Mouse (Mus musculus) midbrain, embryonic 12.5 days (tissue): Measurements from ENCODE around the gene Stc2. TPM values are rescaled to one million over a fixed set of nuclear protein-coding genes. Genes with fewer than 3 reads are reported as not detected.
A peak's percentile ranks its signal among the peaks of the same experiment; 100 is the strongest.

Experiments
- ATAC-seq: fragments of 200-750 bp; cut with Nextera tagmentation; 2 replicates; pipeline ENCODE4 v1.8.0; 2017; ENCODE audit warnings: low read depth, moderate TSS enrichment, moderate library complexity; ENCODE audit not compliant: low FRiP score
- H3K27ac ChIP-seq: fragments of 300-500 bp; sonication (generic); replicated peaks from 2 replicates; pipeline ENCODE4 v1.5.1; 2016; ENCODE audit warnings: mild to moderate bottlenecking
- H3K27me3 ChIP-seq: fragments of 300-500 bp; sonication (generic); 2 replicates; pipeline ENCODE4 v1.6.1; 2016; ENCODE audit warnings: mild to moderate bottlenecking
- H3K36me3 ChIP-seq: fragments of 300-500 bp; sonication (generic); 2 replicates; pipeline ENCODE4 v1.6.1; 2016
- H3K4me1 ChIP-seq: fragments of 300-500 bp; sonication (generic); 2 replicates; pipeline ENCODE4 v1.6.1; 2016
- H3K4me2 ChIP-seq: fragments of 300-500 bp; sonication (generic); replicated peaks from 2 replicates; pipeline ENCODE4 v1.6.1; 2016; ENCODE audit warnings: mild to moderate bottlenecking, moderate library complexity
- H3K4me3 ChIP-seq: fragments of 300-500 bp; sonication (generic); 2 replicates; pipeline ENCODE4 v1.5.1; 2016; ENCODE audit warnings: mild to moderate bottlenecking
- H3K9ac ChIP-seq: fragments of 300-500 bp; sonication (generic); replicated peaks from 2 replicates; pipeline ENCODE4 v1.6.1; 2016; ENCODE audit warnings: mild to moderate bottlenecking, moderate library complexity
- H3K9me3 ChIP-seq: fragments of 300-500 bp; sonication (generic); 2 replicates; pipeline ENCODE4 v1.6.1; 2016; ENCODE audit warnings: mild to moderate bottlenecking
- WGBS: fragments of 180-500 bp; shearing (Covaris S2); methylation state at CpG from one replicate; pipeline ENCODE4 v1.1.7; 2016; 5-methylcytosine and 5-hydroxymethylcytosine counted together
- polyA plus RNA-seq: library from polyadenylated mRNA; unstranded; fragments of >200 nt; fragmentation: Nextera tagmentation; extraction: Ambion mirVana; gene quantifications from 2 replicates; pipeline ENCODE4 v1.2.1, GENCODE M21; 2016

Gene Stc2
- polyA plus RNA-seq, 1 experiment from 2014 or later = 0.71 TPM

GRCm38 (mm10) chr11:31383968-31384367 is 14.1 kb upstream of the Stc2 start:
- Histone ChIP-seq H3K27me3 (no peaks in the 10 kb centered on the region), H3K27ac (no peak overlapping the region), H3K4me3 (no peak overlapping the region), H3K9me3 (no peaks in the 10 kb centered on the region), H3K4me2 (no peak overlapping the region), H3K9ac (no peak overlapping the region), H3K4me1 (no peaks in the 10 kb centered on the region), H3K36me3 (no peaks in the 10 kb centered on the region)
- ATAC-seq = no peak
- WGBS = 88% methylated on average over 2 of the region's 2 CpGs

- H3K9me3 ChIP-seq = no peaks in the 10 kb centered on the region
- H3K36me3 ChIP-seq = no peaks in the 10 kb centered on the region
- H3K9ac ChIP-seq = no peak overlapping the region
- no peaks in the 10 kb centered on the region for H3K27me3 ChIP-seq
- H3K4me2 ChIP-seq = no peak overlapping the region
- 77% methylated on average over 5 of the region's 5 CpGs for WGBS
- H3K27ac ChIP-seq = no peak overlapping the region
- H3K4me1 ChIP-seq = no peaks in the 10 kb centered on the region
- ATAC-seq = no peak
- no peak overlapping the region for H3K4me3 ChIP-seq
Measured at GRCm38 (mm10) chr11:31382145-31382544, 12.3 kb upstream of the Stc2 start.

- Histone ChIP-seq H3K4me1 (peaks cover 24% of the 10 kb centered on the region), H3K9ac (no peak overlapping the region), H3K4me2 (no peak overlapping the region), H3K9me3 (no peaks in the 10 kb centered on the region), H3K27ac (no peak overlapping the region), H3K27me3 (peaks cover 51% of the 10 kb centered on the region), H3K4me3 (no peak overlapping the region), H3K36me3 (no peaks in the 10 kb centered on the region)
- 64% methylated on average over 7 of the region's 7 CpGs for WGBS
- no peak for ATAC-seq
Measured at GRCm38 (mm10) chr11:31373438-31373837, 3.6 kb upstream of the Stc2 start.

- peaks cover 59% of the 10 kb centered on the region for H3K27me3 ChIP-seq
- peaks cover 27% of the 10 kb centered on the region for H3K4me1 ChIP-seq
- H3K4me2 ChIP-seq = no peak overlapping the region
- no peaks in the 10 kb centered on the region for H3K9me3 ChIP-seq
- ATAC-seq = no peak
- no peak overlapping the region for H3K9ac ChIP-seq
- no peak overlapping the region for H3K4me3 ChIP-seq
- H3K36me3 ChIP-seq = no peaks in the 10 kb centered on the region
- no peak overlapping the region for H3K27ac ChIP-seq
- WGBS = 82% methylated on average over 4 of the region's 4 CpGs
Measured at GRCm38 (mm10) chr11:31372206-31372605, 2.3 kb upstream of the Stc2 start.

GRCm38 (mm10) chr11:31371256-31371838 is 1.5 kb upstream of the Stc2 start:
- WGBS = 1% methylated on average over 38 of the region's 39 CpGs
- Histone ChIP-seq H3K4me1 (peaks cover 27% of the 10 kb centered on the region), H3K27me3 (peaks cover 68% of the 10 kb centered on the region), H3K4me3 (peak overlapping the region; percentile 55), H3K27ac (no peak overlapping the region), H3K4me2 (peak overlapping the region; percentile 92), H3K36me3 (no peaks in the 10 kb centered on the region), H3K9ac (peak overlapping the region; percentile 39; the same call in 1 of the 2 replicates), H3K9me3 (no peaks in the 10 kb centered on the region)
- no peak for ATAC-seq

GRCm38 (mm10) chr11:31370436-31371230 is 759 bp upstream of the Stc2 start:
- no peak overlapping the region for H3K27ac ChIP-seq
- H3K4me1 ChIP-seq = peaks cover 27% of the 10 kb centered on the region
- ATAC-seq = peak; percentile 0; the same call in 1 of the 2 replicates
- no peaks in the 10 kb centered on the region for H3K9me3 ChIP-seq
- 4% methylated on average over 18 of the region's 24 CpGs for WGBS
- peak overlapping the region; percentile 92 for H3K4me2 ChIP-seq
- H3K4me3 ChIP-seq = peak overlapping the region; percentile 55
- H3K36me3 ChIP-seq = no peaks in the 10 kb centered on the region
- peaks cover 75% of the 10 kb centered on the region for H3K27me3 ChIP-seq
- H3K9ac ChIP-seq = 0 out of 2 replicates have a peak overlapping the region, but pooled peaks have one; percentile 39

GRCm38 (mm10) chr11:31368965-31369647 is 768 bp downstream of the Stc2 start:
- peak overlapping the region; percentile 55 for H3K4me3 ChIP-seq
- H3K36me3 ChIP-seq = no peaks in the 10 kb centered on the region
- peak overlapping the region; percentile 92 for H3K4me2 ChIP-seq
- H3K4me1 ChIP-seq = peaks cover 27% of the 10 kb centered on the region
- WGBS = under 1% methylated on average over 50 of the region's 50 CpGs
- peak overlapping the region; percentile 54 for H3K9ac ChIP-seq
- H3K27ac ChIP-seq = no peak overlapping the region
- H3K27me3 ChIP-seq = peaks cover 75% of the 10 kb centered on the region
- ATAC-seq = peak; percentile 72
- no peaks in the 10 kb centered on the region for H3K9me3 ChIP-seq

GRCm38 (mm10) chr11:31368252-31368964 is 1.5 kb downstream of the Stc2 start:
- H3K4me2 ChIP-seq = peak overlapping the region; percentile 92
- H3K4me3 ChIP-seq = peak overlapping the region; percentile 55
- peaks cover 27% of the 10 kb centered on the region for H3K4me1 ChIP-seq
- ATAC-seq = peak; percentile 18
- no peaks in the 10 kb centered on the region for H3K36me3 ChIP-seq
- no peak overlapping the region for H3K27ac ChIP-seq
- H3K9ac ChIP-seq = peak overlapping the region; percentile 54
- no peaks in the 10 kb centered on the region for H3K9me3 ChIP-seq
- H3K27me3 ChIP-seq = peaks cover 73% of the 10 kb centered on the region
- 1% methylated on average over 36 of the region's 36 CpGs for WGBS

- no peak overlapping the region for H3K4me3 ChIP-seq
- no peak overlapping the region for H3K9ac ChIP-seq
- H3K9me3 ChIP-seq = no peaks in the 10 kb centered on the region
- WGBS = 88% methylated on average over 4 of the region's 4 CpGs
- no peak for ATAC-seq
- H3K27ac ChIP-seq = no peak overlapping the region
- peaks cover 27% of the 10 kb centered on the region for H3K4me1 ChIP-seq
- no peak overlapping the region for H3K4me2 ChIP-seq
- H3K36me3 ChIP-seq = no peaks in the 10 kb centered on the region
- peaks cover 57% of the 10 kb centered on the region for H3K27me3 ChIP-seq
Measured at GRCm38 (mm10) chr11:31366827-31367226, 3.0 kb downstream of the Stc2 start.

- no peaks in the 10 kb centered on the region for H3K36me3 ChIP-seq
- 79% methylated on average over 2 of the region's 2 CpGs for WGBS
- no peaks in the 10 kb centered on the region for H3K9me3 ChIP-seq
- no peak for ATAC-seq
- peaks cover 53% of the 10 kb centered on the region for H3K27me3 ChIP-seq
- H3K4me2 ChIP-seq = no peak overlapping the region
- H3K4me3 ChIP-seq = no peak overlapping the region
- no peak overlapping the region for H3K9ac ChIP-seq
- peaks cover 24% of the 10 kb centered on the region for H3K4me1 ChIP-seq
- H3K27ac ChIP-seq = no peak overlapping the region
Measured at GRCm38 (mm10) chr11:31366421-31366820, 3.5 kb downstream of the Stc2 start.

- peaks cover 49% of the 10 kb centered on the region for H3K27me3 ChIP-seq
- H3K4me1 ChIP-seq = peaks cover 19% of the 10 kb centered on the region
- no peaks in the 10 kb centered on the region for H3K9me3 ChIP-seq
- no peak for ATAC-seq
- H3K36me3 ChIP-seq = no peaks in the 10 kb centered on the region
- no peak overlapping the region for H3K9ac ChIP-seq
- H3K4me2 ChIP-seq = no peak overlapping the region
- 93% methylated on average over 2 of the region's 2 CpGs for WGBS
- H3K27ac ChIP-seq = no peak overlapping the region
- no peak overlapping the region for H3K4me3 ChIP-seq
Measured at GRCm38 (mm10) chr11:31365981-31366380, 3.9 kb downstream of the Stc2 start.
